Mouse (Mus musculus) spleen, adult 2 months (tissue): ENCODE data around the gene Lrba. TPM values are rescaled to one million over a fixed set of nuclear protein-coding genes. Genes with fewer than 3 reads are reported as not detected.

Experiments
- DNase-seq, 2 experiments: peaks; one replicate each; pipeline versions ENCODE4 v3.0.0 to v3.0.0-alpha.2; 2012 to 2021; ENCODE audit warnings: low spot score in 2 of 2, low read depth in 1 of 2
- H3K27ac ChIP-seq: fragments of 200-500 bp; 2 replicates; pipeline ENCODE4 v1.5.1; 2012; ENCODE audit warnings: low read length, inconsistent platforms; ENCODE audit not compliant: insufficient read depth
- H3K27me3 ChIP-seq: fragments of 200-500 bp; 2 replicates; pipeline ENCODE4 v1.6.1; 2012; ENCODE audit warnings: mild to moderate bottlenecking, moderate library complexity, low read length, inconsistent platforms; ENCODE audit not compliant: control insufficient read depth, insufficient read depth
- H3K36me3 ChIP-seq: fragments of 200-500 bp; 2 replicates; pipeline ENCODE4 v1.6.1; 2012; ENCODE audit warnings: mild to moderate bottlenecking, low read length, inconsistent platforms; ENCODE audit not compliant: control insufficient read depth, insufficient read depth
- H3K4me1 ChIP-seq: fragments of 200-500 bp; 2 replicates; pipeline ENCODE4 v1.6.1; 2011; ENCODE audit warnings: inconsistent platforms; ENCODE audit not compliant: control insufficient read depth, insufficient read depth, insufficient read length
- H3K4me3 ChIP-seq: fragments of 200-500 bp; 2 replicates; pipeline ENCODE4 v1.5.1; 2011; ENCODE audit warnings: mild to moderate bottlenecking, inconsistent platforms; ENCODE audit not compliant: insufficient read depth, insufficient read length; ENCODE audit errors: extremely low read depth
- CTCF ChIP-seq: fragments of 200-500 bp; IDR thresholded peaks from 2 replicates; pipeline ENCODE4 v1.5.1; 2011; ENCODE audit warnings: mild to moderate bottlenecking, inconsistent platforms; ENCODE audit not compliant: insufficient read depth, insufficient read length, insufficient replicate concordance; ENCODE audit errors: extremely low read depth
- POLR2A ChIP-seq: fragments of 200-500 bp; IDR thresholded peaks from 2 replicates; pipeline ENCODE4 v1.6.1; 2011; ENCODE audit warnings: low read depth, low read length, inconsistent platforms
- WGBS: fragments of 180-500 bp; shearing (Covaris S2); methylation state at CpG from one replicate; pipeline ENCODE4 v1.1.7; 2018; 5-methylcytosine and 5-hydroxymethylcytosine counted together
- polyA plus RNA-seq: library from polyadenylated mRNA; depleted of rRNA; stranded (reverse); fragments of >200 nt; gene quantifications from 2 replicates; pipeline ENCODE4 v1.2.3, GENCODE M21; 2012

The Lrba gene
- polyA plus RNA-seq, 1 experiment: 9.1 TPM

GRCm38 (mm10) chr3:86310216-86310615 lies 85.7 kb downstream of the Lrba start:
- no peak overlapping the region for H3K27ac ChIP-seq
- WGBS: 90% methylated on average over 5 of the region's 5 CpGs
- no peaks in the 10 kb centered on the region for H3K4me1 ChIP-seq
- no peaks in the 10 kb centered on the region for H3K27me3 ChIP-seq
- no peak for DNase-seq
- no peak for TF ChIP-seq CTCF
- no peak for TF ChIP-seq POLR2A
- no peak overlapping the region for H3K4me3 ChIP-seq
- H3K36me3 ChIP-seq: peaks cover 3% of the 10 kb centered on the region

- Histone ChIP-seq H3K4me3 (no peak overlapping the region), H3K27me3 (no peaks in the 10 kb centered on the region), H3K36me3 (peaks cover 6% of the 10 kb centered on the region), H3K4me1 (no peaks in the 10 kb centered on the region), H3K27ac (no peak overlapping the region)
- TF ChIP-seq POLR2A (no peak), CTCF (no peak)
- WGBS: 84% methylated on average over 1 of the region's 1 CpGs
- DNase-seq: no peak
These were observed 86.9 kb downstream of the Lrba start for GRCm38 (mm10) chr3:86311406-86311805.

GRCm38 (mm10) chr3:86317636-86318035 lies 93.2 kb downstream of the Lrba start:
- 54% methylated on average over 5 of the region's 5 CpGs for WGBS
- Histone ChIP-seq H3K27ac (no peak overlapping the region), H3K4me3 (no peak overlapping the region), H3K36me3 (peaks cover 5% of the 10 kb centered on the region), H3K4me1 (no peaks in the 10 kb centered on the region), H3K27me3 (no peaks in the 10 kb centered on the region)
- TF ChIP-seq CTCF (no peak), POLR2A (no peak)
- no peak for DNase-seq

GRCm38 (mm10) chr3:86328531-86328930 lies 104.1 kb downstream of the Lrba start:
- TF ChIP-seq POLR2A (no peak), CTCF (no peak)
- no peaks in the 10 kb centered on the region for H3K4me1 ChIP-seq
- no peak for DNase-seq
- no peak overlapping the region for H3K27ac ChIP-seq
- 78% methylated on average over 1 of the region's 1 CpGs for WGBS
- H3K4me3 ChIP-seq: no peak overlapping the region
- peaks cover 9% of the 10 kb centered on the region for H3K36me3 ChIP-seq
- no peaks in the 10 kb centered on the region for H3K27me3 ChIP-seq

- Histone ChIP-seq H3K27me3 (no peaks in the 10 kb centered on the region), H3K27ac (no peak overlapping the region), H3K4me1 (no peaks in the 10 kb centered on the region), H3K36me3 (peaks cover 3% of the 10 kb centered on the region), H3K4me3 (no peak overlapping the region)
- no peak for TF ChIP-seq POLR2A
- no peak for DNase-seq
- 83% methylated on average over 5 of the region's 5 CpGs for WGBS
These were observed 118.8 kb downstream of the Lrba start for GRCm38 (mm10) chr3:86343261-86343660.

- H3K4me1 ChIP-seq: no peaks in the 10 kb centered on the region
- peaks cover 7% of the 10 kb centered on the region for H3K36me3 ChIP-seq
- H3K27ac ChIP-seq: no peak overlapping the region
- WGBS: 86% methylated on average over 5 of the region's 5 CpGs
- H3K4me3 ChIP-seq: no peak overlapping the region
- no peak for DNase-seq
- no peaks in the 10 kb centered on the region for H3K27me3 ChIP-seq
- TF ChIP-seq CTCF (no peak), POLR2A (no peak)
These were observed 138.0 kb downstream of the Lrba start for GRCm38 (mm10) chr3:86362486-86362885.

- DNase-seq: no peak
- WGBS: 82% methylated on average over 2 of the region's 2 CpGs
- no peak overlapping the region for H3K27ac ChIP-seq
- no peak for TF ChIP-seq POLR2A
- TF ChIP-seq CTCF: no peak
- no peaks in the 10 kb centered on the region for H3K27me3 ChIP-seq
- peaks cover 2% of the 10 kb centered on the region; the same call in 1 of the 2 replicates for H3K36me3 ChIP-seq
- H3K4me3 ChIP-seq: no peak overlapping the region
- no peaks in the 10 kb centered on the region for H3K4me1 ChIP-seq
These were observed 147.0 kb downstream of the Lrba start for GRCm38 (mm10) chr3:86371466-86371865.
